Mouse (Mus musculus) MEL (cell line): Measurements from ENCODE around the gene Zfp740.

Source experiments
- CTCF ChIP-seq, 3 experiments: IDR thresholded peaks in 2 of 3; conservative IDR thresholded peaks in 1 of 3; 2 replicates each; pipeline ENCODE4 v1.5.1; 2011 to 2012; ENCODE audit warnings: low read length in 3 of 3, low read depth in 2 of 3, mild to moderate bottlenecking in 2 of 3, improper control_type of control experiment in 1 of 3, inconsistent platforms in 1 of 3, mixed read lengths in 1 of 3, moderate library complexity in 1 of 3; ENCODE audit not compliant: control insufficient read depth in 1 of 3, insufficient read depth in 1 of 3, poor library complexity in 1 of 3, severe bottlenecking in 1 of 3
- ELF1 ChIP-seq: IDR thresholded peaks from 2 replicates; pipeline ENCODE4 v1.6.1; 2014; ENCODE audit warnings: low read depth, mild to moderate bottlenecking, inconsistent platforms, low read length, improper control_type of control experiment, moderate library complexity
- POLR2A ChIP-seq, 2 experiments: IDR thresholded peaks; 2 replicates each; pipeline ENCODE4 v1.6.1; 2011 to 2012; ENCODE audit warnings: low read length in 2 of 2, mild to moderate bottlenecking in 2 of 2, control low read depth in 1 of 2, improper control_type of control experiment in 1 of 2, low read depth in 1 of 2, moderate library complexity in 1 of 2; ENCODE audit not compliant: control insufficient read depth in 1 of 2, insufficient read depth in 1 of 2, poor library complexity in 1 of 2
- POLR2AphosphoS5 ChIP-seq: IDR thresholded peaks from 2 replicates; pipeline ENCODE4 v1.6.1; 2012; ENCODE audit warnings: low read depth, borderline replicate concordance, mild to moderate bottlenecking, inconsistent platforms, low read length, moderate library complexity, mixed read lengths
- SIN3A ChIP-seq: IDR thresholded peaks from 2 replicates; pipeline ENCODE4 v1.6.1; 2012; ENCODE audit warnings: low read length, improper control_type of control experiment, inconsistent platforms
- USF1 ChIP-seq: IDR thresholded peaks from 2 replicates; pipeline ENCODE4 v1.6.1; 2014; ENCODE audit warnings: low read depth, mild to moderate bottlenecking, inconsistent platforms, low read length, improper control_type of control experiment, moderate library complexity

GRCm38 (mm10) chr15:102163900-102164693 lies 39.0 kb upstream of the Zfp740 start:
- TF ChIP-seq POLR2A (IDR thresholded peaks at IDR 0.05; ENCODE audit: control insufficient read depth in 1 of 2, insufficient read depth in 1 of 2, low read depth in 1 of 2, low read length in 2 of 2, poor library complexity in 1 of 2) (no peak; a peak in 1 of 4 replicates), POLR2AphosphoS5 (no peak), USF1 (no peak), ELF1 (no peak), SIN3A (no peak), CTCF (IDR thresholded peaks at IDR 0.05 in 2 of 3, conservative IDR thresholded peaks at IDR 0.05 in 1 of 3; ENCODE audit: control insufficient read depth in 1 of 3, insufficient read depth in 1 of 3, low read depth in 2 of 3, low read length in 3 of 3, poor library complexity in 1 of 3, severe bottlenecking in 1 of 3) (peak; percentile 41 to 52 (median 49))
